Mouse (Mus musculus) spleen, adult 12 weeks (tissue): Measurements from ENCODE around the gene Tdp1.
"Not testable (repeated sequence)": the region's sequence is repeated elsewhere in the genome, so short reads cannot be mapped to it uniquely, and the experiment has no call there.

Source experiments
- DNase-seq: peaks from one replicate; pipeline ENCODE4 v3.0.0; 2022; ENCODE audit warnings: low spot score

Gene Tdp1

DNA sequence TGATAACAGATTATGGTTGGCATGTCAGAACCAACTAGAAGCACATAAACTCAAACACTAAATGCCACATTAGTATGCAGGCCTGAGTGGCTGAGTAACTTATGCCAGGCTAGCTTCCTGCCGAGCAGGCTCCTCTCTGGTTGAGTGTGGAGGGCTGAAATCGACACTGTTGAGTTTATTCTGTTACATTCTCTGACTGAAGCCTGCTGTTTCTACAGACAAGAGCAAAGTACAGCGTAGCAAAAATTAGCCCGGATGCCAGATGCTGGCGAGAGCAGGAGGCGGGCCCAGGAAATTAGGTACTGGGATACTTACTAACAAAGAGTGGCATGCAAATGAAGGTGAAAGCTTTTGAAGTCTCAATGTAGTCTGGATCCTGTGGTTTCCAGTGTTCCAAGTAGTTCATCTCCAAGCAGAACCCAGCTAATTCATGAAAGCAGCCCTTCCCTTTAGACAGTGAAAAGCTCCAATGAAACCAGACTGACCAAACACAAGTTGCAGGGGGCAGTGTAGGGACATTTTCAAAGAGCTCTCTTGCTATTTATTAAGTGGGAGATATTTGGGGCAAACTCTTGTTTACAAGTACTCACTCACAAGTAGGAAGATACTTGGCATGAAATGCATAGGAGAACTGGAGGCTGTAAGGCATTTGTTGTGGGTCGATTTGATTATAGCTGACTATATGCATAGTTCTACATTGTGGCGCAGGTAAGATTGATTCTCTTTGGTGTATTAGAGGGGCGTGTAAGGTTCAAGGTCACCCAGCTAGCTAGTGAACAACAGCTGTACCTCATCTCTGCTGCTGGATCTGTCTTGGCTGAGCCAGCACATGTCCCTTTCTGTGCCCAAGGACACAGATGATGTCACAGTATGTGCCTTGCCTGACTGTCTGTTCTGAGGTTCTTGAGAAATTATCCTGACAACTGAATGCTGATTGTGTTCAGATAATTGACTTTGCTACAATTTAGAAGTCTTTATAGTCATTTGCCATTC lies 74.0 kb downstream of the Tdp1 start:
- no peak for DNase-seq

DNA sequence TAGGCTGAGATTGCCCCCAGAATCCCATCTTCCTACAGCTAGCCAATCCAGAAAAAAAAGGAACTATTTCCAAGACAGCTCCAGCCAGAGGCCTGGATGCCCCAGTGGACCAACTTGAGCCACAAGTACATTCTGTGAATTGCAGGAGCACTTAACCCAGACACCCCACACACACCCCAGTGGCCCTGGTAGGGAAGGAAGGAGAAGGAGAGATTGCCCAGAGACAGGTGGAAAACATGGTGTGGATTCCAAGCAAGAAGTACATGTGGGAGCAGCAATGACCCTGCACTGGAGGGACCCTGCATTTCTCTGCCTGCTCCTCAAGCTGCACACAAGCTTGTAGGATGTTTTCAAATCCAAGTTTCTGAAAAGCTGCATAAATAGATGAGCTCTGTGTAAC lies 75.0 kb downstream of the Tdp1 start:
- no peak for DNase-seq

DNA sequence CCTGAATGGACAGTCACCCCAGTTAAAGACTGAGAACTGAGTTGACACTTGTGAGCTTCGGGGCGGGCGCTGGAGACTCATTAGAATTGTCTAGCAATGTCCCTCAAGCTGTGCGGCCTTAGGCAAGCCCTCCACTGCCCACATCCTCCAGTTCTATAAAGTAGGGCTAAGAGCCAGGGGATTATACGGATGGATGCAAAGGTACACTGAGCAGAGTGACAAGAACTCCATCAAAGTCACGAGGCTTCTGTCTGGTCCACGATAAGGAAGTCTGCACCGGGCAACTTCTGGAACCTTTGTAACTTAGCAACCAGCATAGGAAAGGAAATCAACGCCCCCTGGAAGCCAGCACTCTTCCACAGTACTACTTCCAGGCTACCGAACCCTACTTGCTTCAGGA lies 75.6 kb downstream of the Tdp1 start:
- no peak for DNase-seq

DNA sequence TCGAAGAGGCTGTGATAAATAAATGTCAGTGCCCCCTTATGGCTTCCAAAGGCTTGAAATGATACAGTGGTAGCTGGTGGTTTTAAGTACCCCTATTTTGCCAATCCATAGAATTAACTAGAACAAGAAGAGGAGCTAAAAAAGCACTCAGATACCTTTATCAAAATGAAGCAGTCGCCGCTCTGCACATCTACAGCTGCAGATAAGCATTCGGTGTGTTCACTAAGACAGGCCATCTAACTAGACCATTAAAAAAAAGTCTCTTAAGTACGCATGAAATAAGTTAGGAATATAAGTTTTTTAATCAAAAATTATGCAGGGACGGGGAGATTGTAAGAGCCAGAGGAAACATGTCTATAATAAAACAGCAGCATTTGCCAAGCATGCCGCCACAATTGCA lies 76.4 kb downstream of the Tdp1 start:
- DNase-seq = no peak

DNA sequence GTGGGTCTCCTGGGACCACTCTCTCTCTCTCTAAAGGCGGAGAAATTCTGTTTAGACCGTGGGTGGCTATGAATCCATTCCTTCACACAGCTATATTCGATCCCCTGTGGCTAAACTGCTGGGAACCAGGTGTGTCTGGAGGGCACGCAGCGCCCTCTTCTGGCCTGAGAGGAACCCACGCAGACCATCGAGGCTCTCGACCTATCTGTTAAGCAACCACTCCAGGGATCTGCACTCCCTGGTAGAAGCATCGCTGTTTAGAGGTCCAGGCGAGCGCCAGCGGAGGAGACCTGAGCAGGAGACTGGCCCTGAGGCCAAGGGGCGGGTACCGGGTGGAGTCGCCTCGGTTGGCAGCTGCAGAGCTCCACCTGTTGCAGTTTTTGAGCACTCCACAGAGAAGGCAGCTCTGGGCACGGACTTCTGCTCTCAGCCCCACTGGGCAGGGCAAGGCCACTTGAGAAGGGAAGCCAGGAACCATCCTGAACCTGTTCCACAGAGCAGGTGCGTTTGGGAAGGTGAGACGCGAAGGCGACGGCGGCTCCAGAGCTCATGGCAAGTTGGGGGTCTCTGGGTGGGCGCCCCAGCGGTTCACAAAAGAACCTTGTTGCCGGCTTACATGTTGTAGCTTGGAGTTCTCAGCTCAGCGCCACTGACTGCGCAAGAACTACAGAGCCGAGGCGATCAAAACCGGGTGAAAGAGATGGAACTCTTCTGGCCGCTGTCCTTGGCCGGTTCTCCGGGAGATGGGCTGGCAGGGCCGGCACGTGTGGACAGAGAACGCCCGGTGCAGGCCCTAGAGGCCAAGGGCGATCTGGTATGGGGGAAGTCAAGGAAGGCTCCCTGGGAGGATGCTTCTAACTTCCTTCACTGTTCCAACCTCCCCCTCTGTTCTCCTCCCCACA lies 80.2 kb downstream of the Tdp1 start, which contains the start of gene Kcnk13:
Gene Kcnk13, plus strand, starts transcription at position 199 of the 902 bp plus-strand sequence.
- DNase-seq = peak; percentile 60

DNA sequence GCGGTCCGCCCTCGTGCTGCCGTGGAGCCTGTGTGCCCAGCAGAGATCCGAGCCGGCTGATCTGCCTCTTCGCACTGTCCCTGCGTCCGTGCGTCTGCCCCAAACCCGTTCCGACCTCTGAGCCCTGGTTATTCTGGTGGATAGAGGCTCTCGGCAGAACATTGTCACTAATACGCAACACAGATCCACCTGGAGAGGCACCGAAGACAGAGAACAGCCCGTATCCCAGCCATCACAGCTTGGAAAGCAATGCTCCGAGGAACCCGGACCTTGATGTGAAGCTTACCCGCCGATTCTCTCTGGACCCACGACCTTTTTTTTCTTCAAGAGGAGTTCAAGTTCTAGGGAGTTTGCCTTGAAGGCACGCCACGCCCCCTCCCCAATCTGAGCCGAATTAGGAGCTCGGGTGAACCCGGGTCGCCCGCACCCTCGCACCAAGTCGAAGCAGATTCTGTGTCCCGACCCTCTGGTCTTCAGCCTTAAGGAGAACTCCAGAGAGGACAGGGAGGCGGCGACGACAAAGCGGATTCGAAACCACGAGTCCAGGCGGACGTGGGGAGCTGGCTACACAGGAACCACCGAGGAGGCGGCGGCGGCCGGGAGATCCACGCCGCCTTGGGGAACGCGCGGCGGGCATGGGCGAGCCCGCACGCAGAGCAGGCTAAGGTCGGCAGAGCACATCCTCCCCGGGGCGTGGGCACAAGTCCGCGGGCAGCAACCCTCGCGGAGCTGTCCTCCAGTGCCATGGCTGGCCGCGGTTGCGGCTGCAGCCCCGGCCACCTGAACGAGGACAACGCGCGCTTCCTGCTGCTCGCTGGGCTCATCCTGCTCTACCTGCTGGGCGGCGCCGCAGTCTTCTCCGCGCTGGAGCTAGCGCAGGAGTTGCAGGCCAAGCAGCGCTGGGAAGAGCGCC lies 81.1 kb downstream of the Tdp1 start:
- DNase-seq = no peak

DNA sequence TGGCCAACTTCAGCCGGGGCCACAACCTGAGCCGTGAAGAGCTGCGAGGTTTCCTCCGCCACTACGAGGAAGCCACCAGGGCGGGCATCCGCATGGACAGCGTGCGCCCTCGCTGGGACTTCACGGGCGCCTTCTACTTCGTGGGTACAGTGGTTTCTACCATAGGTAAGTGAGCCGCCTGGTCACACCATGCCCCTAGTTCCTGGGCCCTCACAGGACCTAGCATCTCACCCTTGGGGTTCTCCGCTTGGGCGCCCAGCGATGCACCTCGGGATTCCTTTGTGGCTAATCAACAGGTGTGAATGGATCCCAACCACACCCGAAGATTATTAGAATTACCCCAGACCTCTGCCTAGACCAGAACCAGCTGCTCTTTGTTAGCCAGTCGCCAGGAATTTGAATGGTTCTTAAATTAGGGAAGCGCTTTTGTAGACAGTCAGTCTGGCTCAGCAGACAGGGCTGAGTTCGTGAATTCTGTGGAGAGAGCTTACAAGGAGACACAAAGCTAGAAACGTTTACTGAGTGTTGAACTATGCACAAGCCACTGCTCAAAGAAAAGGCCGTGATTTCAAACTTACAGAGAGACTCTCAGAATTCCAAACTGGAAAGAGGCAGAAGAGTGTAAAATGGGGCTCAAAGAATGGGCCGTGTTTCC lies 81.9 kb downstream of the Tdp1 start:
- no peak for DNase-seq

DNA sequence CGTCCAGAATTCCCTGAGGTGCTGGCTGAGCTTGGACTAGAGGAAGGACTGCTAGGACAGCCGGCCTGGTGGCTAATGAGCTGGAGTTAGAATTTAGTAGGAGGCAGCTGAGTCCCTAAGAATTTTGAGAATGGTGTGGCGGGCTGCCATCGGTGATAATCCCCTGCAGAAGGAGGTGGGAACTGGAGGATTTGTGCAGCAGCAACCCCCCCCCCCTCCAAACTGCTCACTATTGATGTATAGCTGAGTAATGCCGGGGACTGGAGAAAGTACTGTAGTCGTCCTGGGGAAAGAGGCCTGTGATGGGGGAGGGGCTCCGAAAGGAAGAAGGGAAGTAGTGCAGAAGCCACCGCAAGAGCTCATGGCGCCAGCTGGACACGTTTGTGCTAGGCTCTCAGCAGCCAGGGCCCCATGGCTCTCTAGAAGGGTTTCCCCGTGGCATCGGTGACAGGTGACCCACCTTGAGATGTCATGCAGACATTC lies 82.6 kb downstream of the Tdp1 start:
- no peak for DNase-seq

DNA sequence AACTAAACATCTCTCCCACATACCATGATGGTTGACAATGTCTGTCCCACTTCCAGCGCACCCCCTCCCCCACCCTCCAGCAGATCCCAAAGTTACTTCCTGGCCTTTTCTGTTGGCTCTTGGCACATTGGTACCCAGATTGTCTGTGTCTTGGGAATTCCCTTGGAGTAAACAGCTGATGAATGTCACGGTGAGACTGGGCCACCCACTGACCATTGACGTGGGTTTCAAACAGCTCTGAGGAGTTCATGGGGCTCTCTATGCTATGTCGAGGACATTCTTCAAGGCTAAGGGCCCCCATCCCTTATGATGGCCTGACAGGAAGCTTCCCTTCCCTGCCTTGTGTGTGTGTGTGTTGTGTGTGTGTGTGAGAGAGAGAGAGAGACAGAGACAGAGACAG lies 85.6 kb downstream of the Tdp1 start:
- DNase-seq = no peak

DNA sequence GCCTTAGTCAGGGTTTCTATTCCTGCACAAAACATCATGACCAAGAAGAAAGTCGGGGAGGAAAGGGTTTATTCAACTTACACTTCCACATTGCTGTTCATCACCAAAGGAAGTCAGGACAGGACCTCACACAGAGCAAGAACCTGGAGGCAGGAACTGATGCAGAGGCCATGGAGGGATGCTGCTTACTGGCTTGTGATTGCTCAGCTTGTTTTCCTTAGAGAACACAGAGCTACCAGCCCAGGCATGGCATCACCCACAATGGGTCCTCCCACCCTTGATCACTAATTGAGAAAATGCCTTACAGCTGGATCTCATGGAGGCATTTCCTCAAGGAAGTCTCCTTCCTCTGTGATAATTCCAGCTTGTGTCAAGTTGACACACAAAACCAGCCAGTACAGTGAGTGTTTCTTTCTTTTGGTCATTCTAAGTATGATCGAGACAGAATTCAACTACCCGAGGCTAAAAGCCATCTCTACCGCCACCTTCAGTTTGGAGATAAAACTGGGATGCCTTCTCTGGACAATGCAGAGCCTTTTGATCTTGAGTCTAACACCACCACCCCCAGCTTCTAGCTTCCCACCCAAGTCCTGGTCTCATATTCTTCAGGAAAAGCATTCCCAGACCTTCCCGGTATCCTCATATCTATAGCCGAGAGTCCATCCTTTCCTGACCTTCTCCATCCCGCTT lies 87.0 kb downstream of the Tdp1 start:
- not testable (repeated sequence) for DNase-seq

DNA sequence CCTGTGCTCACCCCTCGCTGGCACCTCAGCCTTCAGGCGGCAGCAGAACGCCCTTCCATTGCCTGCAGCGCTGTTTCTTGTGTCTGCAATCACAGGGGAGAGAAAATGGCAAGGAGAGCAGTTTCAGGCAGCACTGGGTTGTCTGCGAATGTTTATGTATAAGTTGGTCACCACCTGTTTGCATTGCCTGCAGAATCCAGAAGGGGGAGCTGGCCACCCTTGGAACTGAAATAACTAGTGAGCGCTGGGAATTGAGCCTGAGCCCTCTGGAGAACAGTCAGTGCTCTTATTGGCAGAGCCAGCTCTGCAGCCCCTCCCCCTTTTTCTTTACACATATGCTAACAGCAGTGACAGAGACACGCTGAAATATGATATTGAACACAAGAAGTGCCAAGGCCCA lies 88.5 kb downstream of the Tdp1 start:
- DNase-seq = no peak

DNA sequence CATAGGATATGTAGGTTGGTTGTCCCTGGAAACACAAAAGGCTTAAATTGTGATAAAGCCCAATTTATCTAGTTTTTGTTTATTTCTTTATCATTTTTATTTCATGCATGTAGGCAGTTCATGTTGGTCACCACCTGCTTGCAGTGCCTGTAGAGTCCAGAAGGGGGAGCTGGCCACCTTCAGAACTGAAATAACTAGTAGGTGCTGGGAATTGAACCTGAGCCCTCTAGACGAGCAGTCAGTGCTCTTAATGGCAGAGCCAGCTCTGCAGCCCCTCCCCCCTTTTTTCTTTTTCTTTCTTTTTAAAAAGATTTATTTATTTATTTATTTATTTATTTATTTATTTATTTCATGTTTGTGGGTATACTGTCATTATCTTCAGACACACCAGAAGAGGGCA lies 89.3 kb downstream of the Tdp1 start:
- DNase-seq = peak; percentile 14

DNA sequence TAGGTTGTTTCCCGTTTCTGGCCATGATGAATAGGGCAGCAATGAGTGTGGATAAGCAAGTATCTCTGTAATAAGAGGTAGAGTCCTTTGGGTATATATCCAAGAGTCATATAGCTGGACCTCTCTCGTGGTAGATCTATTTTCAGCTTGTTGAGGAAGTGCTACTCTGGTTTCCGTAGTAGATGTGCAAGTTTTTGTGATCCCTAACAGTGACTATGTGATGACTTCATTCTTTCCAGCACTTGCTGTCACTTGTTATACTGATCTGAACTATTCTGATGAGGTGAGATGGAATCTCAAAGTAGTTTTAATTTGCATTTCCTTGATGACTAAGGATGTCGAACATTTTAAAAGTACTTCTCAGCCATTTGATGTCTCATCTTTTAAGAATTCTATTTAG lies 95.2 kb downstream of the Tdp1 start:
- DNase-seq = no peak

DNA sequence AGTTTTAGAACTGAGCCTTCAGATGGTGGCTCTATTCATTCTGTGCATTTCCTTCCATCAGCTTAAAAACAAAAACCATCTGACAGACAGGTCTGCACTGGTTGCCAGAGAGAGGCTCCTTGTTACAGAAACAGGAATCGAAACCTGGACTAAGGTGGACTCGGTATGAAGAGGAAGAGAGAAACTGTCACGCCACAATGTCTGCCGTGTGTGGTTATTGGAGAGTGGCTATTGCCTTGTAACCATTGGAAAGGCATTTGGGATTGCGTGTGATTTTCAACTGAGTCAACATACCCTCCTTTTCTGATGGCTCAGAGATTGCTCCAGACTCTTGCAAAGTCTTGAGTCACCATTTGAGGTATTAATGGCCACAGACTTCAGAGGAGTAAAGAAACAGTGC lies 102.5 kb downstream of the Tdp1 start:
- DNase-seq = no peak

DNA sequence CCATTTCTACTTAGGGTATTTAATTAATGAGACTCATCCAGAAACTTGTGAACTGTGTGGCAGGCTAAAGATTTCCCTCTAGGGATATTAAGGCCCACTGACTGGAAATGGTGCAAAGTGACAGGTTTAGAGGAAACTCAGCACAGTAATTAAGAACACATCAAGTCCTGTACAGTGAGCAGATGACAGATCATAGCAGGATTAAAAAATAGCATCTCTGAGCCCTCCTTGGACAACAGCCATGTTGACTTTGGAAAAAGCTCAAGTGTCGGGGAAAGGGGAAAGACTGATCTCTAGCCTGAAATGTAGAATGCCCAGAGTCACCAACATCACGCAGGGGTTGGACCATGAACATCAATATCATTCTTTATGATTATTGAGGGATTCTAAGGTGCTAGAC lies 103.8 kb downstream of the Tdp1 start:
- no peak for DNase-seq

DNA sequence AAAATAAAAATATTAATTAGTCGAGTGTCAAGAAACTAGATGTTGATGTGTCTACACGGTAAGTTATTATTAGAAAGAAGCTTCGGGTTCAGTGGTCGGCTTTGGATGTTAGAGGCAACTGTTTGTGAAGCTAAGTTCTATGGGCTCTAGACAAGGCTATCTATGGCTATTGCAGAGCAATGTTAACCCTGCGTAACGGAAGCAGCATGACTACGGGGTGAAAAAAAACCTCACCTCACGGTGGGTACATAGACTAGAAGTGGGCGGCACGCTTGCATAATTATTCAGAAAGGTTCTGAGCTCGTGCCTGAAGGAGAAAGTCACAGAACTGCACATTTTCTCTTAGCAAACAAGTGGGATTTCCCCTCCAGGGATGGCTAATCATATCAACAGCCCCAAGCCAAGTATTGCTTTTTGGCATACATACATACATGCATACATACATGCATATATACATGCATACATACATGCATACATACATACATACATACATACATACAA lies 108.1 kb downstream of the Tdp1 start:
- DNase-seq = no peak

DNA sequence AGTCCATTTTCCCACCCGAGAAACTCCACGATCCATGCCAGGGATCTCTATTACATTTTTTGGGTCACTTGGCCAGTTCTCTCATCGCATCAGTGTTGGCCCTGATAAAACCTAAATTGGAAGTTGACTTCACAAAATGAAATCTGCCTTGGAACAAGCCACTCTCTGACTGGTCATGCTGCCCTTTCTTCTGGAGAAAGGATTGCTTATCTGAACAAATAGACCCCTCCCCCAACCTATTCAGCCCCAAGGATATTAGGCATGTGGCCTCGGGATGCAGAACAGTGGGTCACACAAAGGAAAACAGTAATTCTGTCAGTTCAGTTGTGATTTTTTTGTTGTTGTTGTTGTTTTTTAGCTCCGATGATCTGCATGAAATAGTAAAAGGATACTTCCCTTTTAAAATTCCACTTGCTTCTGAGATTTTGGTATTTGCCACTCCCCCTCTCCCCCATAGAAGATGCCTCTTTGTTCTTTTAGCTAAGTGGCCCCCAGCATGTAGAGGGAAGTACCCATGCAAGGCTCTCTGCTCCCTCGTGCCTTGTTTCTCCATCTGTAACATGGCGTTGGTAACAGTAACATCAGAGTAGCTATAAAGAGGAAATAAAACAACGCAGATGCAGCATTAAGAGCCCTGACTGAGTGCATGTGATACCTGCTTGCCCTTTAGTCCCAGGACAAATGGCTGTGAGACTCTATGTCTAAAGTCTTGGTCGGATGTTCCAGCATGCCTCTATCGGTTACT lies 109.0 kb downstream of the Tdp1 start:
- DNase-seq = no peak

DNA sequence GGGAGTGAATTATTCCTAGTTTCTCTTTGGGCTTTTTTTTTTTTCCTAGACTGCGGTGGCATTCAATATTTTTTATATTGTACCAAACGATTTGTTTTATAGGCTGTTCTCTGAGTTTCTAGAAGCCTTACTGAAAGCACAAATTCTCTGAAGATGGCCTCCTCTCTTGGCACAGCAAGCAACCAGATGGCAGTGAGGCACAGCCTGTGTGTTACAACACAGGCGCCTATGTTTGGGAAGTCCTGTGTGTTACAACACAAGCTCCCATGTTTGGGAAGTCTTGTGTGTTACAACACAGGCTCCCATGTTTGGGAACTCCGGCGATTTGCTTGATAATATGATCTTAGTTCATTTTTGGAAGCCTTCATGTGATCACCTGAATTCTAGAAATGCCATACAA lies 111.6 kb downstream of the Tdp1 start:
- DNase-seq = no peak

DNA sequence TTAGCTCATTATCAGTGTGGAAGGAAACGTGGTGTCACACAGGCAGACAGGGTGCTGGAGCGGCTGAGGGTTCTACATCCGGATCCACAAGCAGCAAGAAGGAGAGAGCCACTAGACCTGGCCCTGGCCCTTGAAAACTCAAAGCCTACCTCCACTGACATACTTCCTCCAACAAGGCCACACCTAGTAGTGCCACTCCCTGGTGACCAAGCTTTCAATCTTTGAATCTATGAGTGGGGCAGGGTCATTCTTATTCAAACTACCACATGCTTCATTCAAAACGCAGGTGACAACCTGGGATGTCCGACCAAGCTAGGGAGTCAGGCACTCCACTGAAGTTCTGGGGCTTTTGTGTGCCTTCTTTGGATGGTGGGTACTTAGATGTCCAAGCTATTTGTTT lies 115.4 kb downstream of the Tdp1 start:
- no peak for DNase-seq

DNA sequence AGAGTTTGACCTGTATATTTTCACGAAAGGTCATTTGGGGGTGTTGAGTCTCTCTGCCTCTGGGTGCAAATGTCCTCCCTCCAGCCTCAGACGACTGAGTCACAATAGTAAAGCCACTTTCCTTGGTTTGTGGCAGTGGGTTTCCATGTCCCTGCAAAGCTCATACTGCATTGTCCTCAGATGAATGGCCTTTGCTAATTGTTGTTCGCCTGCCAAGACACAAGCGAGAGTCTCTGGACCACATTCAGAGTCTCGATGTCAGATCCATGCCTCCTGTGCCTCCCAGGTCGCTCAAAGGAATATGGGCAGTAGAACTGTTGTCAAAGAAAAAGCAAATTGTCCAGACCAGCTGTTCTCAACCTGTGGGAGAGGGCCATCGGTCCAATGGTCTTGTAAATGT lies 116.1 kb downstream of the Tdp1 start:
- DNase-seq = no peak
